Mouse (Mus musculus): Measurements from ENCODE around the gene Cope. TPM values are rescaled to one million over a fixed set of nuclear protein-coding genes. Genes with fewer than 3 reads are reported as not detected.

Gene Cope
- polyA plus RNA-seq, 1 experiment, result 129 TPM

DNA sequence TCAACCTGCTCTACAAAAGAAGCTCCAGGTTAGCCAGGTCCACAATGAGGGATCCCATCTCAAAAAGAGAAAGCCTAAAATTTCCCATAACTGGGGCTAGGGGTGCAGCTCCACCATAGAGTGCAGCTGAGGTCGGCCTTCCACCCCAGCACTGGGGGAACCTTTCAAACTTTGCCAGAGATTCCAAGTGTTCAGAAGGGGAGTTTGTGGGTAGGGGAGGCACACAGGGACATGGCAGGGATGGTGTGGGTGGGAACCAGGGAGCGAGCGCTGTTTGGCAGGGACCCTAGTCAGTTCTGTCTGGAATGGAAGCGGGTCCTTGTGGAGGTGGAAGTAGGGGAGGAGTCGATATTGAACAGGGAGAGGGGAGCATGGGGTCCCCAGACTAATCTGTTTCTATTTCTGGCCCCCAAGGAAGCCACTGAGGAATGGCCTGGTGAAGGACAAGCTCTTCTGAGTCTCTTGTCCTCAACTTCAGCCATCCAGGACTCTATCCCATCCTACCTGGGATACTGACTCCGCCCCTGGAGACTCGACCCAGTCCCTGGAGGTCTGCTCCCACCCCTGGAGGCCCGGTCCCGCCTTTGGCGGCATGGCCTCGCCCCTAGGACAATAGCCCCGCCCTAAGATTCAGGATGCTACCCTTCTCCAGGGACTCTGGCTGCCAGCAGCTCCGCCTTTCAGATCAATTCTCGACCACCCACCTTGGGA, 27.0 kb downstream of the Cope start, which contains the start of gene Gdf1:
Gdf1 (plus strand) TSS at position 694 of the 711 bp plus-strand sequence.
- Histone ChIP-seq H3K4me1 (ENCODE audit: control insufficient read depth, insufficient read depth, low read length) (no peaks in the 10 kb centered on the region), H3K27ac (ENCODE audit: insufficient read depth, low read length) (no peak within 1 kb of the TSS), H3K4me3 (ENCODE audit: insufficient read depth, low read length) (no peak within 1 kb of the TSS)
- TF ChIP-seq POLR2A (IDR thresholded peaks at IDR 0.05; ENCODE audit: low read depth, low read length) (no peak), CTCF (IDR thresholded peaks at IDR 0.05; ENCODE audit: borderline replicate concordance, insufficient read depth, low read length) (no peak)

DNA sequence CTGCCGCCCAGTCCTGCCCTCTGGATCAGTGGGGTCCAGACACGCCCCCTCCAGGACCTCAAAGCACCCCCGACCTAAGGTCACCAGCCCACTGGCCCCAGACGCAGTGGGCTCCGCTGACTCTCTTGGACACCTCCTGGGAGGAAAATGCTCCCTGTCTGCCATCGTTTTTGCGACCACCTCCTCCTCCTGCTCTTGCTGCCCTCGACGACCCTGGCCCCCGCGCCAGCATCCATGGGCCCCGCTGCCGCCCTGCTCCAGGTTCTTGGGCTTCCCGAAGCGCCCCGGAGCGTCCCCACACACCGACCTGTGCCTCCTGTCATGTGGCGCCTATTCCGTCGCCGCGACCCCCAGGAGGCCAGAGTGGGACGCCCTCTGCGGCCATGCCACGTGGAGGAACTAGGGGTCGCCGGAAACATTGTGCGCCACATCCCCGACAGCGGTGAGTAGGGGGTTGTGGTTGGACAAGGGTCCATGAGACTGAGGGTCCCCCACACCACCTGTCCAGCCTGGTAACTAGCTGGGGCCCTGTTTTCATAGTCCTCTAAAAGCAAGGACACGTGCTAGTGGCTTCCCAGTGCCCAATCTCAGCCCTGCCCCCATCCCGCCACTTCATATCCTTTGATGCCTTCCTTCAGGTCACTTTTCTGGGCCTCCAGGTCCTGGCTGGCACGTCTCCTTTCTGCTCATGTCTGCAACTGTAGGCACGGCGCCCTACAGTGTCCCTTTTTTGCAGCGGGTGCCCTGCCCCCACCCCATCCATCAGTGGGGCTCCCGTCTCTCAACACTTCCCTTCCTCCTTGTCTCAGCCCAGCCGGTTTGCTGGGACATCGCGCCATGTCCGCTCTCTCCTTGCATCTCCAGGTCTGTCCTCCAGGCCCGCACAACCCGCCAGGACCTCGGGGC, 27.8 kb downstream of the Cope start:
- Histone ChIP-seq H3K4me3 (ENCODE audit: insufficient read depth, low read length) (no peak overlapping the region), H3K27ac (ENCODE audit: insufficient read depth, low read length) (no peak overlapping the region), H3K4me1 (ENCODE audit: control insufficient read depth, insufficient read depth, low read length) (no peaks in the 10 kb centered on the region)
- no peak for TF ChIP-seq CTCF (IDR thresholded peaks at IDR 0.05; ENCODE audit: borderline replicate concordance, insufficient read depth, low read length)
- TF ChIP-seq POLR2A (IDR thresholded peaks at IDR 0.05; ENCODE audit: low read depth, low read length), result no peak

DNA sequence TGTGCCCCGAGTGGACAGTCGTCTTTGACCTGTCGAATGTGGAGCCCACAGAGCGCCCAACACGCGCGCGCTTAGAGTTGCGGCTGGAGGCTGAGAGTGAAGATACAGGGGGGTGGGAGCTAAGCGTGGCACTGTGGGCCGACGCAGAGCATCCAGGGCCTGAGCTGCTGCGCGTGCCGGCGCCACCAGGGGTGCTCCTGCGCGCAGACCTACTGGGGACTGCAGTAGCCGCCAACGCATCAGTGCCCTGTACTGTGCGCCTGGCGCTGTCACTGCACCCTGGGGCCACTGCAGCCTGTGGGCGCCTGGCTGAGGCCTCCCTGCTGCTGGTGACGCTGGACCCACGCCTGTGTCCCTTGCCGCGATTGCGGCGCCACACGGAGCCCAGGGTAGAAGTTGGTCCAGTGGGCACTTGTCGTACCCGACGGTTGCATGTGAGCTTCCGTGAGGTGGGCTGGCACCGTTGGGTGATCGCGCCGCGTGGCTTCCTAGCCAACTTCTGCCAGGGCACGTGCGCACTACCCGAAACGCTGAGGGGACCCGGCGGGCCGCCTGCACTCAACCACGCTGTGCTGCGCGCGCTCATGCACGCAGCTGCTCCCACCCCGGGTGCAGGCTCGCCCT, 28.5 kb downstream of the Cope start:
- H3K4me1 ChIP-seq (ENCODE audit: control insufficient read depth, insufficient read depth, low read length), result no peaks in the 10 kb centered on the region
- H3K4me3 ChIP-seq (ENCODE audit: insufficient read depth, low read length), result no peak overlapping the region
- H3K27ac ChIP-seq (ENCODE audit: insufficient read depth, low read length), result no peak overlapping the region
- TF ChIP-seq POLR2A (IDR thresholded peaks at IDR 0.05; ENCODE audit: low read depth, low read length) (no peak), CTCF (IDR thresholded peaks at IDR 0.05; ENCODE audit: borderline replicate concordance, insufficient read depth, low read length) (peak; percentile 29; the same call in 1 of the 2 replicates)

DNA sequence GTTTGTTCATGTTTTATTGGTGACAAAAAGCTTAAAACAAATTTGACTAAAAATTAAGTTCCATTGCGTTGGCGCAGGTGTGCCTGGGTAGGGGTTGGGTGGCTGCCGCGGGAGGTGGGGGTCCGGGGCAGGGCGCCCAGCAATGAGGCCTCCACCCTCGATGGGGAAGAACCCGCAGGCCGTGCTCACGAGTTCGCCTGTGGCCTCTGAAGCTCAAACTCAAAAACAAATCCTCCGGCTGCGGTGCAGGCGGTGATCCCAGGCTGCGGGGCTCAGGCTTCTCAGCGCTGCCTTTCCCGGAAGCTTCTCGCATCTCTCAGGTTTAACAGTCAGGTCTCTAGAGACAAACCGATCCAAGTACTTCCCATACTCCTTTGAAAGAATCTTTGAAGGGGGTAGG, 29.2 kb downstream of the Cope start:
- H3K4me1 ChIP-seq (ENCODE audit: control insufficient read depth, insufficient read depth, low read length), result no peaks in the 10 kb centered on the region
- no peak overlapping the region for H3K4me3 ChIP-seq (ENCODE audit: insufficient read depth, low read length)
- H3K27ac ChIP-seq (ENCODE audit: insufficient read depth, low read length), result no peak overlapping the region
- TF ChIP-seq CTCF (IDR thresholded peaks at IDR 0.05; ENCODE audit: borderline replicate concordance, insufficient read depth, low read length), result no peak
- TF ChIP-seq POLR2A (IDR thresholded peaks at IDR 0.05; ENCODE audit: low read depth, low read length), result no peak

DNA sequence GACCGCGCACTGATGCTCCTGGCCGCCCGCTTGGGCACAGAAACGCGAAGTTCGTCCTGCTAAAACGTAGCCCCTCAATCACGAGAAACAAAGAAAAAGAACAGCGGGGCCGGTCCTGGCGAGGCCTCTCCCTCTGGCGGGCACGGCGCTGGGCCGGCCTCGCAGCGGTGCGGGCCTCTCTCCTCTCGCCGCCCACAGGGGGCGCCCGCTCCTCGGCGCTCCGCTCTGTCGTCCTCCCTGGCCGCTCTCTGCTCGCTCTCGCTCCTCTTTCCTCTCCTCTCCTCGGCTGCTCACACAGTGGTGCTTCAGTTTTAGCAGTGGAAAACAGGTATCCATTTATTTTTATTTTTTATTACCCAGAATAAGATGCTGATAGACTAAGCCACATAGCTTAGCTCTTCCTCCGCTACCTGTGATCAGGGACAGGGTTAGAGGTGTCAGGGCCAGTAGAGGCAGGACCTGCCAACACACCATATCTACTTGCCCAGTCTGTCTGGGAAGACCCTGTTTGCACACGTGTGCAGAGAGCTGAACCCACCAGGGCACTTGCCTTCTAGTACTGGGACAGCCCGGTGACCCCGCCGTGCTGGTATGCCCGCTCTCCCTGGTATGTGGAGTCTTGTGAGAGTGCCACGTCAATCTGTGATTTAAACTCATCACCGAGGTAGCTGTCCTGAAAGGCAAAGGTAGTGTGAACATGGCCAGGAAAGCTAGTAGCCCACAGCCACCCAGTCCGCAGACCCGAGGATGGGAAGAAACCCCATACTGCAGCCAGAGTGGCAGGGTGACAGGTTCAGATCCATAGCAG, 30.0 kb downstream of the Cope start:
- TF ChIP-seq POLR2A (IDR thresholded peaks at IDR 0.05; ENCODE audit: low read depth, low read length) (no peak), CTCF (IDR thresholded peaks at IDR 0.05; ENCODE audit: borderline replicate concordance, insufficient read depth, low read length) (peak; percentile 70)
- H3K27ac ChIP-seq (ENCODE audit: insufficient read depth, low read length), result no peak overlapping the region
- no peak overlapping the region for H3K4me3 ChIP-seq (ENCODE audit: insufficient read depth, low read length)
- no peaks in the 10 kb centered on the region for H3K4me1 ChIP-seq (ENCODE audit: control insufficient read depth, insufficient read depth, low read length)

DNA sequence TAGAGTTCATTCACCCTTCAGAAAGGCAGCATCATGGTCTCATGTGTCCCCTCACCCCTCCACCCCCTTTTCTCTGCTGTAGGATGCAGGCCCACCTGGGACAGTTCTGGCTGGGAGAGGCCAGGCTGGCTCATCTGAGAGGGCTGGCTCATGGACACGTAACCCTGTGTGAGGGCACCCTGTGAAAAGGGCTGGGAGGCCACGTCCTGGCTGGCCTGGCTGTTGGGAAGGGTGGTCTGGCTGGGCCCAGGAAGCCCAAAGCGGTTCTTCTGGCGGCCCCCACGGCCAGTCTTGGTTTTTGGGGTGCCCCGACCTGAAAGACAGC, 30.5 kb downstream of the Cope start:
- TF ChIP-seq POLR2A (IDR thresholded peaks at IDR 0.05; ENCODE audit: low read depth, low read length), result no peak
- no peak for TF ChIP-seq CTCF (IDR thresholded peaks at IDR 0.05; ENCODE audit: borderline replicate concordance, insufficient read depth, low read length)
- Histone ChIP-seq H3K4me1 (ENCODE audit: control insufficient read depth, insufficient read depth, low read length) (no peaks in the 10 kb centered on the region), H3K27ac (ENCODE audit: insufficient read depth, low read length) (no peak overlapping the region), H3K4me3 (ENCODE audit: insufficient read depth, low read length) (no peak overlapping the region)

- TF ChIP-seq POLR2A (IDR thresholded peaks at IDR 0.05; ENCODE audit: low read depth, low read length) (no peak), CTCF (IDR thresholded peaks at IDR 0.05; ENCODE audit: borderline replicate concordance, insufficient read depth, low read length) (no peak)
- Histone ChIP-seq H3K27ac (ENCODE audit: insufficient read depth, low read length) (no peak overlapping the region), H3K4me3 (ENCODE audit: insufficient read depth, low read length) (no peak overlapping the region), H3K4me1 (ENCODE audit: control insufficient read depth, insufficient read depth, low read length) (no peaks in the 10 kb centered on the region)
These were observed 36.6 kb downstream of the Cope start for GRCm38 (mm10) chr8:70338931-70339330.

GRCm38 (mm10) chr8:70340659-70341058, 38.3 kb downstream of the Cope start:
- TF ChIP-seq POLR2A (IDR thresholded peaks at IDR 0.05; ENCODE audit: low read depth, low read length) (no peak), CTCF (IDR thresholded peaks at IDR 0.05; ENCODE audit: borderline replicate concordance, insufficient read depth, low read length) (no peak)
- H3K27ac ChIP-seq (ENCODE audit: insufficient read depth, low read length), result no peak overlapping the region
- H3K4me1 ChIP-seq (ENCODE audit: control insufficient read depth, insufficient read depth, low read length), result no peaks in the 10 kb centered on the region
- no peak overlapping the region for H3K4me3 ChIP-seq (ENCODE audit: insufficient read depth, low read length)

- Histone ChIP-seq H3K4me1 (ENCODE audit: control insufficient read depth, insufficient read depth, low read length) (no peaks in the 10 kb centered on the region), H3K4me3 (ENCODE audit: insufficient read depth, low read length) (no peak overlapping the region), H3K27ac (ENCODE audit: insufficient read depth, low read length) (no peak overlapping the region)
- TF ChIP-seq POLR2A (IDR thresholded peaks at IDR 0.05; ENCODE audit: low read depth, low read length), result no peak
- no peak for TF ChIP-seq CTCF (IDR thresholded peaks at IDR 0.05; ENCODE audit: borderline replicate concordance, insufficient read depth, low read length)
These were observed 39.7 kb downstream of the Cope start for GRCm38 (mm10) chr8:70342007-70342406.
